Mouse (Mus musculus) right cerebral cortex, adult 18-20 months (tissue): ENCODE results near the gene Cntrl.

Experiments used
- DNase-seq: peaks from one replicate; pipeline ENCODE4 v3.0.0; 2022; ENCODE audit warnings: mixed read lengths

The Cntrl gene

DNA sequence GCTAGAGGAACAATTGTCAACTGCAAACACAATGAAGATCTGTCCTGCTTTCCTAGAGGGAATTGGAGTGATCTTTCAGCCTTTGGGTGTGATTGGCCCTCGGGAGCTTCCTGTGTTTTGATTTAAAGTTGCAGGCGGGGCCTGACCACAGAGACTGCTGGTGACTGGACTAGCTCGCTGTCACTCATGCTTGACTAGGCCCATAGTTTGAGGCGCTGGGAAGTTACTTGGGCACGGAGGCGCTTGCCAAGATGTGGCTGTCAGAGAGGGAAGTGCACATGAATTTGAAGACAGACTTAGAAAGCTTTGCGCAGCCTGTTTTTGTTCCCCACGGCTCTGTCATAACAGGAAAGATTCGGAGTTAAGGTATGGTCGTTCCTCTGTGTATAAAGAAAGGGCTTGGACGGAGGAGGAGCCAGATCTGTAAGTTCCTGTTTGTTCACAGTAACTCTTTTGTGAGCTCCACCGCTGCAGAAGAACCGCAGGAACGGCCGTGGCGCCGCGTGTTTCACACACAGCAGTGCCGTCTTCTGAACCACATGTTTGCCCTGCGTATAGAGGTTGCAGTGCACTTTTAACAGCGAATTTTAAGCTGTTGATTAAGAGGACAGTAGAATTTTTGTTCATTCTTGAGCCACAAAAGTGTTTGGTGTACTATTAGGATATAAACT, 22.8 kb downstream of the Cntrl start:
- DNase-seq, result peak; percentile 95

DNA sequence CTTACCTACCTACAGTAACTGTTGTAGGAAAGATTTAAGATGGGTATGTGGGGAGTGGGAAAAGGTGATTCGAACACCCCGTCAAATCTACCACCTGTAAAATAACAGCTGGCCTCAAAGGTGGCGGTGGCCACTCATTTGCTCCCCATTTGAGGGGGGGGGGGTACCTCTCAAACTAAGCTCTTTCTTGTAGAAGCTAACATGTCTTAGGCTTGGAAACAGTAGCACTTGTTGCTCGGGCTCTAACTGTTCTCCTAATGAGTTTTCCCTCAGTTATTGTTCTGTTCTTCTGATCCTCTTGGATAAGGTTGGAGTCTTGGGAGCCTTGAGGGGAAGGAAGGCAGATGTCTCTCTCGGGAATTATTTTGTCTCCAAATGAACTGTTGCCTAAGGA, 23.4 kb downstream of the Cntrl start:
- DNase-seq, result no peak

DNA sequence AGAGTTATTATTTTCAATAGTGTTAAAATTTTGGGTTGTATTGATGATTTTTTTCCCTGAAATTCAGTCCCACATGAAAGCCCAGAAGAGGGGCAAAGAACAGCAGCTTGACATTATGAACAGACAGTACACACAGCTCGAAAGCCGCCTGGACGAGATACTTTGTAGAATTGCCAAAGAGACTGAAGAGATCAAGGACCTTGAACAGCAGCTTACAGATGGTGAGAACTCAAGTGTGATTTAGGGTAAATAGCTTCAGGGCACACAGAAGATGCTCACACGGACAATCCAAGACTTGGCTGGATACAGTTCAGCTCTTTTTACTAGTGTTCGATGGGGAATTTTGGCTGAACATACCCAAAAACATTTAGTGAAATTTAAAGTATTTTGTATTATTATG, 24.6 kb downstream of the Cntrl start:
- DNase-seq, result no peak

DNA sequence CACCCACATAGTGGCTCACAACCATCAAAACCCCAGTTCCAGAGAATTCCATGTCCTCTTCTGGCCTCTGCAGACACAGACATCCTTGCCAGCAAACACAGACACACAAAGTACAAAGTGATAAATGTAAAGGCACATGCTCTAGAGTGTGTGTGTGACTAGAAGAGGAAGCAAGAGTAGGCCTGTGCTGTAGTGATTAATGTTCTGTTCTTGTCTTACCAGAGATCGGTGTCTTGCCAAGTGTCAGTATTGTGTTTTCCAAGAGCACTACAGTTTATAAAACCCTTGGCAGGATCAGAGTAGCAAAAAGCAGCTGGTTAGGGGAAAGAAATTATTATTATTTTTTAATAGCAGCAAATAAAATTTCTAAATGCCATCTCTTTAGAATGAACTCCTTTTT, 29.3 kb downstream of the Cntrl start:
- no peak for DNase-seq

DNA sequence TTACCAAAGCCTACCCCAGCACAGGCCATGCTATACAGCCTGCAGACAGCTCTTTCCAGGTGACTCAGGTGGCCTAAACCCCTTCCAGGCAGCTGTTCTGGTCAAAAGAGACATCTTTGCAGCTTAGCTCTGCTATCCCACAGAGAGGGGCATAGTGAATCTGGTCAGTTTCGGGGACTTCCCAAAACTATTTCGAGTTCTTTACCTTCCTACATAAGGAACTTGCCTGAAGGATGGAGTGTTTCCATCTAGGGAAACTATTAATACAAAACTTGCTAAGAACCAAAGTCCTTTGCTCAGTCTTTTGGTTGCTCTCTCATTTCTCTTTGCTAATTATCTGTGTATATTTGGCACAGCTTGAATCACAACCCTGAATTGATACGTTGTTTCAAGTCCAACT, 32.4 kb downstream of the Cntrl start:
- no peak for DNase-seq

DNA sequence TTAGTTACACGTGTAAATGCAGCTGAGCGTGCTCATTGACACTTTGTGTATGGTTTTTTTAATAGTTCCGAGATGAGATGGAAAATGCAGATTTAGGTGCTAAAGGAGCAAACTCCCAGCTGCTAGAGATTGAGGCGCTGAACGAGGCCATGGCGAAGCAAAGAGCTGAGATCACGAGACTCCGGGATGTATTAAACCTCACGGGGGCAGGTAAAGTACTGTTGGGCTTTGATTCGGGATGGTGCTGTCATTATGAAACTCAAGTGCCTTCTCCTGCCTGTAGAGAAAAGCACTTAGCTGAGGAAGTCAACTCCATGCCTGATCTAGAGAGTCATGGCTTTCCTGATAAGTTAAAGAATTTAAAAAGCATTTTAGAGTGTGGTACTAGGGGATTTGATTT, 39.5 kb downstream of the Cntrl start:
- no peak for DNase-seq

DNA sequence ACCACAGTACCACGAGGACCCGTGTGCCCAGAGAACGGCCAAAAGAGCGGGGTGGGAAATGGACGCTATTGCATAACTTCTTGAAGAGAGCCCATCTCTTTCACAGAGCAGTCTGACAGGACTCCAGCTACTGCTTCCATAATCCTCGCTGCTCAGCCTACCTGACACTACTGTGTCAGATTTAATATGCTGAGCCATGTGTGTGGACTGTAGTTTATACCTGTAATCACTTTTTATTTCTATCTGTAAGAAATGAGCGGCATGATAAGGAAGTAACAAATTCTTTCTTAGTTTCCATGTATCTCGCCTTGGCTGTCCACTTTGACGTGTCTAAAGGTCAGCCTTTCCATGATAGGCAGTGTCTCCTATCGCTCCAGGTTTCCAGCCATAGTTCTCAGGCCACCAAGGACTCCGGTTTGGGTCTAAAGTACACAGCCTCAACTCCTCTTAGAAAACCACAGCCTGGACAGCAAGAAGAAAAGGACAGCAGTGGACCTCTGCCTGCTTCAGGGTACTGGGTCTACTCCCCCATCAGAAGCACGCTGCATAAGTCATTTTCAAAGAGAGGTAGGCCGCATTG, 42.1 kb downstream of the Cntrl start:
- no peak for DNase-seq

DNA sequence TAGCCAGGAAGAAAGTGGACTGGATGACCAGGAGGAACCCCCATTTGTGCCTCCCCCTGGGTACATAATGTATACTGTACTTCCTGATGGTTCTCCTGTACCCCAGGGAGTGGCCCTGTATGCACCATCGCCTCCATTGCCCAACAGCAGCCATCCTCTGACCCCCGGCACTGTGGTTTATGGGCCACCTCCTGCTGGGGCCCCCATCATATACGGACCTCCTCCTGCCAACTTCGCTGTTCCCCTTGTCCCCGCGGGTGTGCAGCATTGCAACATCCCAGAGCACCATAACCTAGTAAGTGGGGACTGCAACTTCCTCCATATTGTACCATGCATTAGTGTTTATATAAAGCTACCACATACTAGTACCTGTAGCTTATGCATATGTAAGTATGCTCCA, 43.9 kb downstream of the Cntrl start:
- DNase-seq, result no peak

DNA sequence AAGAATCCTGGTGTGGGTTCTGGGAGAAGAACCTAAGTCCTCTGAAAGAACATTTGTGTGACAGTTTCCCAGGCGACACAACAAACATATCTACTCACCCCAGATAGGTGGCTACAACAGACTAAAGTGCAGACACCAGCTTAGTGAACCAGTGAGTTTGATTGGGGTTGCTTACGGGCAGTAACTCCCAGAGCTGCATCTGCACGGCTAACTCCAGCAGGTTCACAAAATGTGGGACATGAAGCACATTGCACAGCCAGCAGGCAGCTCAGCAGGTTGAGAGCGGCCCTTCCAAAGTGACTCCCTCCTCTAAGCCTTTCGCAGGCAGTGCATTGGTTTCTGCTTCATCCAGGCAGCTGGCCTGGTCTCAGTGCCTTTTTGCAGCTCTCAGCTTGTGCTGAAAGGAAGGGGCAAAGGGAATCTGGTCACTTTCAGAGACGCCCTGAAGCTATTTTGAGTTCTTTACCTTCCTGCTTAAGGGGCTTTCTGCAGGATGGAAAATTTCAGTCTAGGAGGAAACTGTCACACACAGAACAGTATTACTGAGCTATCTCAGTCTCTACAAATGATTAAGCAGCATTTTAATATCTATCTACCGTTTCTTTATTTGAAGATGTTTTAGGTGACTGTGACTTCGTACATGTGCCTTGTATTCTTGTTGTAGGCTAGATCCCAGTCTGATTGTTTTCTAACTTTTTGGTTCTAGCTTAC, 44.7 kb downstream of the Cntrl start:
- DNase-seq, result no peak

DNA sequence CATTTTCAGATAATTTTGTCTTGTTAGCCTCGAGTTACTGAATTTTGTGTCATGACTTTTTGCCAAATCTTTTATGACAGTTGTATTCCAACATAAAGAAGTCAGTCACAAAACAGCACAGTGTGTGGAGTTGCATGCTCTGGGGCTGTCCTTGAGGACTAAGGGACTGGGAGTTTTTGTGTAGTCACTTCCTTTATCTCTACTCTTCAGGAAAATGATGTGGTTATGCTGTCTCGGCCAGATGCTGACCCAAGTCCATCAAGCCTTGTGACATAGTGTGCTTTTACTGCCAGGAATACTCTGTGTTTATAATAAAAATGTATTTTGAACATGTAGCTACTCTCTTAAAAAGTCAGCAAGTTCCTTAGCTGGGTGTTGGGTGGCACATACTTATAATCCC, 47.7 kb downstream of the Cntrl start:
- no peak for DNase-seq

DNA sequence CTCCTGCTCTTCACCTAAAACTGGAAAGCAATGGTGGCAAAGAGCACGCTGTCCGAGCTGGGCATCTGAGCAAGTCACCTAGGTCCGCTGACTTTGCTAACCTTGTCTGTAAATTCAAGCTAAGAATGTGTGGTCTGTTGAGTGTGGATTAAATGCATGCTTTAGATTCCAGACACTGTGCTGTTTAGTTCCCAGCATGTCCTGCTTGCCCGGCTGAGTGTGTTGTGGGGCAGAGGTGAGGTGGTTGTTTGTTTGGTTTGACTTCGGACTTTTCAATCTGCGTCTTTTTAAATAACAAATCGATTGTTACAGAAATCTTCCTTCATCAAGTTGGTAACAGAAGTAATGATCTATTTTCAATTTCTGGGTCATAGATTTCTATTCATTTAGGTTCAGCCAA, 48.5 kb downstream of the Cntrl start:
- no peak for DNase-seq

DNA sequence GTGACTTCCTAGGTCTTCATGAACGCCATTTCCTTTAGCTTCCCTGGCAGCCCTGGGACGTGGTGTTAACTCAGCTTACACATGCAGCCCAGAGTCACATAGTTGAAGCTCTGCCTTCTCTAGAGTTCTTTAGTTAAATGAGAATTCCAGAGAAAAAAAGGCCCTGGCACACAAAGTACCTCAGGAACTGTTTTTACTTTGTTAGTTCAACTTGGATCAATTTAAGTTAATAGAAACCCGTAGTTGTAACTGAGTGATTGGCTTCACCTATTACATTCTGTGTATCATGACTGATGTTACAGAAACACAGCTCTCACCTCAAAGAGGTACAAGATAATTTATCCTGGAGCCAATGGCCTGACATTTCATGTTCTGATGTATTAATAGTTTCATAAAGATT, 49.1 kb downstream of the Cntrl start:
- no peak for DNase-seq

DNA sequence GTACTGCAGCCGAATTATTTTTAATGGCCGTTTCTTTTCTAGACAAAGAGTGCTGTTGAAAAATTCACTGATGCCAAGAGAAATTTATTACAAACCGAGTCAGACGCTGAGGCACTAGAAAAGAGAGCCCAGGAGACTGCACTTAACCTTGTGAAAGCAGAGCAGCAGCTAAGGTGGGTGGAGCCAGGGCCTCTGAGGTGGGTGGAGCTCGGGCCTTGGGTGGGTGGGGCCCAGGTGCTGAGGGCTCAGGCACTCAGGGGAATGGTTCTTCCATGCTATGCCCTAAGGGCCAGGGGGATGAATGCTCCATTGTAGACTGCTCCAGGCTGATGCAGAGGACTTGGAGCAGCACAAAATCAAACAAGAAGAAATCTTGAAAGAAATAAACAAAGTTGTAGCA, 50.9 kb downstream of the Cntrl start:
- no peak for DNase-seq

DNA sequence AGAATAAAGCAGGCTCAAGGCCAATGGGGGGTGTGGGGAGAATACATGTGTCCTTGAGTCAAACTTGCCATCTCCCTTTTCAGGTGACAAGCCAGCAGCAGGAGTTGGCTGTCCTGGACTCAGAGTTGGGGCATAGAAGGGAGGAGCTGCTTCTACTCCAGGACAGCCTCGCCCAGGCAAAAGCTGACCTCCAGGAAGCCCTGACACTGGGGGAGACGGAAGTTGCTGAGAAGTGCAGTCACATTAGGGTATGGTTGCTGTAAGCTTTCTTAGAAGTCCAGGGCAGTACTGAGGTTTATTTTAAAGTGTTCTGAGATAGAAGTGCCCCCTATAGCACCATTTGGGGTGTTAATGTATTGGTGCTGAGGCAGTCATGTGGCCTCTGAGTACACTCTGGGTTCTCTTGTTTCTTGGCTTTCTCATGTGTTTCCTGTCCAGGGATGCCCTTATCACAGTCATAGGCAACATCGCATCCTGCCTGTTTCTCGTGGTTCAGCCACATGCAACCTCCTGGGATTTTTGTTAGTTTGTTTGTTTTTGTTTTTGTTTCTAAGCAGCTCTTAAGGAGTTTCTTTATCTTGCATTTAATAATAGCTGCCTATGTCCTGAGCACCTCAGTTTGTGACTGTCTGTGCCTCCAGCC, 52.7 kb downstream of the Cntrl start:
- no peak for DNase-seq

DNA sequence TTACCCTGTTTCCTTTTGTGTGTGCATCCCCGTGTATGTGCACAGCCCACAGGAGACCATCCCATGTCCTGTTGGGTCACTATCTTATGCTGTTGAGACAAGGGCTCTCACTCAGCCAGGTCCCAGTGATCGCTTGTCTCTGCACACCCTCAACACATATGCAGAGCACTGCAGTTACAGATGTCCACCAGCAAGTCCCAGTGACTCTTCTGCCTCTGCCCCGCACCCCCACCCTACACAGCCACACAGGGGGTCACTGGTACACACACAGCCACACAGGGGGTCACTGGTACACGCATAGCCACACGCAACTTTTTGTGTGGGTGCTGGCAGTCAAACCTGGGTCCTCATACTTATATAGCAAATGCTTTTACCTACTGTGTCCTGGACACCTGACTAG, 54.1 kb downstream of the Cntrl start:
- DNase-seq, result no peak

DNA sequence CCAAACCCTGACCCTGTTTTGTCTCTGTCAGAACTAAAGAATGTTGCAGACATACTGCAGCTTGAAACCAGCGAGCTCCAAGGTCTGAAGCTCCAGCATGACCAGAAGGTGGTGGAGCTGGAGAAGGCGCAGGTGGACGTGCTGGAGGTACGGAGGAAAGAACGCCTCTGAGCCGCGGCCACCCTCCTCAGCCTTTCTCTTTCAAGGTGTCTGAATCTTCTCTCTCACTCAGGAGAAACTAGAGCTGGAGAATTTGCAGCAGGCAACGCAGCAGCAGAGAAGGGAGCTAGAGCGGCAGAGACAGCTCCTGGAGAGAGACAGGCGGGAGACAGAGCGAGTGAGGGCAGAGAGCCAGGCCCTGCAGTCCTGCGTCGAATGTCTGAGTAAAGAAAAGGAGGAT, 56.1 kb downstream of the Cntrl start:
- no peak for DNase-seq

DNA sequence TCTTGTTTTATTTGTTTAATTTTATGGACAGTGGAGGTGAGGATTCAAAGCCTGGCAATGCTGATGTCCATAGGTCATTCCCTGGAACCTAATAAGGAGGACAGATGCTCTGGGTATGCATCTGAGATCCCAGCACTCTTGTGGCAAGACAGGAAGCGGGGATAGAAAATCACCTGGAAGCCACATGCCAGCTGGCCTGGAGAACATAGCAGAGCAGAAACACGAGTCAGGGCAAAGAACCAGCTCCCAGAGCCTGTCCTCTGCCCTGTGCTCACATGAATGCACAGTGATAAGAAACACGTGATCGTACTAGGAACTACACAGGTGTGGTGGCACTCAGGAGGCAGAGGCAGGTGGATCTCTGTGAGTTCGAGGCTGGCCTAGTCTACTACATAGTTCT, 57.5 kb downstream of the Cntrl start:
- DNase-seq, result no peak

DNA sequence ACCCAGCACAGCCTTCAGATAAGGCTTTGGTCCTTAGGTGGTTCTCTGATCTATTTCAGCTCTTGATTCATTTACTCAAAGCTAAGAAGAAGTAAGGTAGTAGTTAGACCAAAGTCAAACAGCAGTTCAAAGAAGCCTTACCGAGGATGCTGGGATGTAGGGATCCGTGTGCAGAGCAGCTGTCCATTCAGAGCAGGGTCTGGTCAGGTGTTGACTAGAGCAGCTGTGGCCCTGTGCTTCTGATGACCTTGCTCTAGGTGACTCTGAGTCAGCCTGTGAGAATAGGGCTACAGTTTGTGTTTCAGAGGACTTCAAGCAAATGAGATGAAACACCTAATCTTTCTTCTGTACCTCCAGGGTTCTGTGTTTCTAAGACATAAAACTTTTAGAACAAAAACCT, 60.2 kb downstream of the Cntrl start:
- no peak for DNase-seq

DNA sequence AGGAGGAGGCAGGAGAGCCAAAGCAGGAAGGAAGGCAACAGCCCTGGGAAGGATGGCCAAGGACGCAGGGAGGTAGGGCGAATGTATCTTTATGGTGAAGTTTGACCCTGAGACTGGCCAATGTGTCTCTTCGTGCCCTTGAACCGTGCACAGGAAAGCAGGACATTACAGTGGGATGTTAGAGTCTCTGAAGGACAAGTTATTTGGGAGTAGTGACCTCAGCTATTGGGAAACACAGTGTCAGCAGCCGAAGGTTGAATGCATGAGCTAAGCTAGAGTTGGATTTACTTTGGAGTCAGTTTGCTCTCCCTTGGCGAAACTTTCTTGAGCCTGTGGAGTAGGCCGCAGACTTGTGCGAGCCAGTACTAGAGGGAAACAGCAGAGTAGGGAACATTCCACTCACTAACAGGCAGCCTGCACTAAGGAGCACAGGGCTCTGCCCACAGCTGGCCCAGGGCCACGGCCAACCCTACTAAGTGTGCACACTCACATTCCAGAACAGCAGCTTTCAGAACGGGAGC, 62.1 kb downstream of the Cntrl start:
- no peak for DNase-seq

DNA sequence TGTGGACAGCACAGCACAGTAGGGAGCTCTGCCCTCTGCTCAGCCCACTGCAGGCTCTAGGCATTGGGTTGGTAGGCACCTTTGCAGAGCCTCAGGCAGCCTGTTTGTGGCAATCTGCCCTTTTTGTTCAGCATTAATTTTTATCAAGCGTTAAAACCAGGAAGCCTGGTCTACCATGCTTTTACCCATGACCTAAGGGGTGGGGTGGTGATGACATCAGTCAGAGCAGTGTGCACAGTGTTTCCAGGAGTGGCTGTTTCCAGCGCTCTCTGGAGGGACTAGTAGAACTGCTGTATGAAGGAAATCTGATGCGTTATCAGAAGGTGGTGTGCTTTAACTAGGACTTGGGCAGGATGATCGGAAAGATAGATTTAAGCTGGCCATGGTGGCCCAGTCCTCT, 63.0 kb downstream of the Cntrl start:
- no peak for DNase-seq

DNA sequence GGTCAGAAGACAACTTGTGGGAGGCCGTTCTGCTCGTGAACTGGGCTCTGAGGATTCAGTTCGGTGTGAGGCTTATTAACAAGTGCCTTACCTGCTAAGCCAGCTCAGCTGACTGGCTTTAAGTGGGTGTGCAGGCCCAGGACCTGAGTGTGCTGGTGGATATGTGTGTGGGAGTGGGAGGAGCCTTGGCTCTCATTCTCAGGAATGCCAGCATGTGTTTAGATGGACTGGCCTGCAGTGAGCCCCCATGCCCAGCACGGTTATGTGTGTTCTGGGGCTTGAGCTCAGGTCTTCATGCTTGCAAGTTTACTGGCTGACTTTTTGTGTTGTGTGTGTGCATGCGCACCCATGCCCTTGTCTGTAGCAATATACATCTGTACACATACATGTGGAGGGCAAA, 64.4 kb downstream of the Cntrl start:
- DNase-seq, result no peak

DNA sequence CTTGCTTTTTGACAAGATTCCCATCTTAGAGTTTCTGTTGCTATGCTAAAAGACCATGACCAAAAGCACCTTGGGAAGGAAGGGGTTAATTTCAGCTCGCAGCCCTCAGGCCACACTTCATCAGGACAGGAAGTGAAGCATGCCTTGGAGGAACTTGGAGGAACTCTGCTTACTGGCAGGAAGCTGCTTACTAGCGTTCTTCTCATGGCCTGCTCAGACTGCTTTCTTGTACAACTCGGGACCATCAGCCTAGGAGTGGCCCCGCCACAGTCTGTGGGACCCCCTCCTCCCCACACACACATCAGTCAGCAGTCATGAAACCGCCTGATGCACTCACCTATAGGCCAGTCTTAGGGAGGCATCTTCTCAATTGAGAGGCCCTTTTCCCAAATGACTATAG, 64.8 kb downstream of the Cntrl start:
- DNase-seq, result no peak

DNA sequence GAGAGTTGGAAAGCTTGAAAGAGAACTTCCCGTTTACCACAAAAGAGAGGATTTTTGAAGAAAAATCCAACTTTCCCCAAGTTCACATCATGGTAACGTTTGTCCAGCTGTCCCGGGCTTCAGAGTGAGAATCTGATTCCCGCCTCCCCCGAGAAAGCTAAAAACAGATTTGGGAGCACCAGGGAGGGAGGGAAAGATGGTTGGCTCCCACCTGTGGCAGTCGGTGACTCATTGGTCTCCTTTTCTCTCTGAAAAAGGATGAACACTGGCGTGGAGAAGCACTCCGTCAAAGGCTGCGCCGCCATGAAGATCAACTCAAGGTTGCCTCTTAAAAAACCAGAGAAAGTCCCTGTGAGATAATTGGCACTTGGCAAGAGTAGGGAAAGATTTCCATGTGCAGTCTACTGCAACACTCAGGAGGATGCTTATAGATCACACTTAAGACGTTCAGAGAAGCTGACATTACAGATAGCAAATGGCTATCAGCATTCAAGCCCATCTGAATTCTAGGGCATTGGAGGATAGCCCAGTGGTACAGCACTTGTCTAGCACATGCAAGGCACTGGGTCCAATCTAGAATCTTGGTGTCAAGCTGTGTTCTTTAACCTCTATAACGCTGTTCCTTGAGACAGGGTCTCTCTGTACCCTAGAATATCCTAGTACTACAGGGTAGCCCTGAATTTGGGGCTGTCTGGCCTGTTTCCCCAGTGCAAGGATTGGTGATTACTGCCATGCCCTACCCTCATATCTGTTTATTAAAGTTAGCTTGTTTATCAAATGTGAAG, 66.2 kb downstream of the Cntrl start:
- DNase-seq, result peak; percentile 64
